Comparison of ENCODE assay signal across 13 mouse cellular contexts in the genomic region with DNA sequence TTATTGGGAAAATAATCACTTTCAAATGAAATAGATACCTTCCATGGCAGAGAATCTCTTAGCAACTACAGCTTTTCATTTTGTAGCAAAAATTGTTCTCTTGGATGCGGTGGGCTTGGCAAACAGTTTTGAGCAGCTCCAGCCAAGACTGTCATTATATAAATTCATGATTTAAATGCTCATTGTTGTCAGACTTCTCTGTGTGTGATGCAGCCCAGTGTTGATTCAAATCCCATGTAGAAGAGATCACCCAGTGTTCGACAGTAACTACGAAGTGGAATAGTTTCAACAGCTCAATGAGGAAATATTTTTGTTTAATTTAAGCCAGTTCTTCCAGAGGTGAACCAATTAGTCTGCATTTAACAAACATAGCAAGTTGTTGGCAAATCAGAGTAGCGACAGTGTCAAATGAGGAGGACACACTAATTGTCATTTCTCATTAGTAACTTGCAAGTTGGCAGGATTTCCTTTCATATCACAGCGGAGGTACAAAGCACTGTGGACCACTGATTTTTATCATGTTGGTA. TPM values are rescaled to one million over a fixed set of nuclear protein-coding genes. Genes with fewer than 3 reads are reported as not detected.
"Had no signal": no experiment of that assay in that cellular context is flagged by ENCODE, and none has a peak within 500 bp of the region (broad histone marks: within the 10 kb centered on the region; RNA-seq: fewer than 3 reads in every experiment).

No protein-coding gene starts in this region.

- H3K27ac ChIP-seq: limb, embryonic 12.5 days; liver, embryonic 14.5 days; midbrain, embryonic 13.5 days; stomach, postnatal 0 days had no signal

- H3K4me1 ChIP-seq: limb, embryonic 12.5 days; midbrain, embryonic 13.5 days had no signal

- H3K4me3 ChIP-seq: limb, embryonic 12.5 days; midbrain, embryonic 13.5 days had no signal

- ATAC-seq: lung, postnatal 0 days; midbrain, embryonic 13.5 days had no signal

- H3K9ac ChIP-seq: limb, embryonic 12.5 days; liver, embryonic 14.5 days; midbrain, embryonic 13.5 days had no signal

- H3K36me3 ChIP-seq: limb, embryonic 12.5 days; midbrain, embryonic 13.5 days had no signal

- H3K9me3 ChIP-seq: limb, embryonic 12.5 days; midbrain, embryonic 13.5 days had no signal

- H3K27me3 ChIP-seq: limb, embryonic 12.5 days; midbrain, embryonic 13.5 days had no signal

- H3K4me2 ChIP-seq: limb, embryonic 12.5 days; midbrain, embryonic 13.5 days had no signal

- DNase-seq: kidney, adult 9 months; kidney, postnatal 10 days; kidney, postnatal 4 days; liver; lung, adult 2 months; lung, postnatal 36 days; thymus, postnatal 4 days had no signal

RNA-seq across cellular contexts. Expression of gene Lin7a, which starts 39.5 kb away (rescaled TPM):
- total RNA-seq: megakaryocyte progenitor cell, adult 5-6 weeks had no signal
- polyA plus RNA-seq: lung, adult 2 months had no signal
